Mouse (Mus musculus) gastrocnemius, adult 18-20 months (tissue): ENCODE results near the gene Gm10488. TPM values are rescaled to one million over a fixed set of nuclear protein-coding genes. Genes with fewer than 3 reads are reported as not detected.
"Not testable (repeated sequence)": the region's sequence is repeated elsewhere in the genome, so short reads cannot be mapped to it uniquely, and the experiment has no call there.

ENCODE experiments used
- DNase-seq: peaks from one replicate; pipeline ENCODE4 v3.0.0; 2021; ENCODE audit warnings: low spot score
- long read RNA-seq, 2 experiments: library from polyadenylated mRNA; stranded (forward); transcript quantifications; one replicate each; pipeline ENCODE4 v2.0.0; 2021
- microRNA-seq: library from miRNA; unstranded; fragments of <30 nt; microRNA quantifications from one replicate; pipeline ENCODE4 v1.2.0, GENCODE M21; 2021
- total RNA-seq, 2 experiments: library from RNA; stranded (reverse); gene quantifications; 2 replicates each; pipeline ENCODE4 v1.2.3; 2021

Gene Gm10488
- total RNA-seq = not detected
- long read RNA-seq, experiment 1 = 0 reads
- long read RNA-seq, experiment 2 = 0 reads

DNA sequence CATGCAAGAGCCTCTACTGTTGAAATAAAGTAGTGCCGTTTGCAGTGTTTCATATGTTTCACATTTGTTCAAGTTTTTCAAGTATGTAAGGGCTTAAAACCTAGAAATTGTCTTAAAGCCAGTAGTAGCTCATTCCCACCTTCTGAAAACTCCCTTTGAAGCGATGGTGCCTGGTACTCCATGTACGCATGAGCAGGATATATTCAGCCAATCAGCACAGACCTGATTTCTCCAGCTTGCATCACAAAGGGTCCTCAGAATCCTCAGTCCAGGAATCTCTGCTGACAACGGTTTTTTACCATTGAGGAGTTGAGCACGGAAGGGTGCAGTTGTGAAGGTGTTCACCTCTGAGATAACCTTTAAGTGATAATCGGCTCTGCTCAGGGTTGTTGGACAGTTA lies at the start of gene Gm10488:
Gene Gm10488, plus strand, starts transcription at position 301 of the 400 bp plus-strand sequence.
- DNase-seq = not testable (repeated sequence)

Small RNA genes lying within 50 kb of the gene (microRNA-seq; reads per million reads assigned to microRNA genes)
- gene Gm44298 = not detected
